Mouse (Mus musculus): Measurements from ENCODE around the gene Pate4.
"Not testable (repeated sequence)": the region's sequence is repeated elsewhere in the genome, so short reads cannot be mapped to it uniquely, and the experiment has no call there.

Pate4 gene

GRCm38 (mm10) chr9:35611841-35612240 is at the start of gene Pate4:
Pate4 (minus strand) TSS chr9:35611941.
- DNase-seq: no peak

GRCm38 (mm10) chr9:35648102-35648501 is 36.4 kb upstream of the Pate4 start, which contains the start of gene Pate3:
Pate3 (minus strand) TSS chr9:35648202.
- no peak for DNase-seq

GRCm38 (mm10) chr9:35632981-35633380 is 21.2 kb upstream of the Pate4 start:
- DNase-seq: no peak

GRCm38 (mm10) chr9:35616784-35617183 is 5.0 kb upstream of the Pate4 start:
- DNase-seq: not testable (repeated sequence)

GRCm38 (mm10) chr9:35614005-35614404 is 2.3 kb upstream of the Pate4 start:
- DNase-seq: no peak

- no peak for DNase-seq
Measured at GRCm38 (mm10) chr9:35607647-35608405, 3.9 kb downstream of the Pate4 start.

- peak in 1 of 2 experiments; percentile 9 for DNase-seq
Measured at GRCm38 (mm10) chr9:35592903-35593302, 18.8 kb downstream of the Pate4 start.

GRCm38 (mm10) chr9:35587674-35588073 is 24.1 kb downstream of the Pate4 start:
- no peak for DNase-seq

- DNase-seq: no peak
Measured at GRCm38 (mm10) chr9:35574416-35574815, 37.3 kb downstream of the Pate4 start.

- DNase-seq: no peak
Measured at GRCm38 (mm10) chr9:35570663-35571062, 41.1 kb downstream of the Pate4 start.

- DNase-seq: peak; percentile 89 to 92
Measured at GRCm38 (mm10) chr9:35569571-35570534, 41.9 kb downstream of the Pate4 start, which contains the start of the genes Pate2 and Hyls1. Pate2 (plus strand) TSS chr9:35570284. Hyls1 (minus strand) TSS chr9:35570398.

- DNase-seq: no peak
Measured at GRCm38 (mm10) chr9:35567995-35568394, 43.7 kb downstream of the Pate4 start.

GRCm38 (mm10) chr9:35564536-35565240 is 47.1 kb downstream of the Pate4 start:
- DNase-seq: no peak

GRCm38 (mm10) chr9:35561583-35561982 is 50.2 kb downstream of the Pate4 start:
- no peak for DNase-seq

- DNase-seq: no peak
Measured at GRCm38 (mm10) chr9:35561076-35561475, 50.7 kb downstream of the Pate4 start.

- DNase-seq: peak; percentile 59 to 69
Measured at GRCm38 (mm10) chr9:35559009-35559890, 52.5 kb downstream of the Pate4 start.

- peak in 1 of 2 experiments; percentile 21 for DNase-seq
Measured at GRCm38 (mm10) chr9:35558257-35559008, 53.3 kb downstream of the Pate4 start, which contains the start of the genes Ddx25 and Pus3. Ddx25 (minus strand) TSS chr9:35558528. Pus3 (plus strand) TSS chr9:35558595.
